ENCODE assay signal across 9 mouse cellular contexts in the genomic region with DNA sequence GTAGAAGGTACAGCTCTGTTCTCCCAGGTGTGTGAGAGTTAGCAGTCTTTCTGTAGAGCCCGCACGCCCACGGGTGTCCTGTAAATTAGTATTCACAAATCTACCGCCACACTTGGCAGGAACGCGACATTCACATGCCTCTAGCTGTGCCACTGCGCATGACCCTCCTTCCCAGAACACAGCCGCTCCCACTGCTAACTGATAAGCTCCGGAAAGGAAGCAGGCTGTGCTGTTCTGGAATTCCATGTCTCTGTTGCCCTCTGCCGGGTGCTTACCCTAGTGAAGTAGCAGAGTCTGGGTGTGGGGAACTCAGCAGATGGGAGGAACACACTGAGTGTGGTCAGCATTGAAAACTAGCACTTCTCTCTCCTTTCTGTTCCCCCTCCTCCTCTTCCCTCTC. TPM values are rescaled to one million over a fixed set of nuclear protein-coding genes. Genes with fewer than 3 reads are reported as not detected.
DNase-seq lines count a peak whose midpoint lies in the region; ATAC-seq lines count a peak whose summit lies in the region.
"Had no signal": no experiment of that assay in that cellular context is flagged by ENCODE, and none has a peak within 500 bp of the region (broad histone marks: within the 10 kb centered on the region; RNA-seq: fewer than 3 reads in every experiment).

No protein-coding gene starts in this region.

- 0 out of 2 replicates have a peak overlapping the region, but pooled peaks have one; percentile 46 for H3K9ac ChIP-seq in hindbrain, embryonic 13.5 days
- H3K9ac ChIP-seq in lung, embryonic 16.5 days (ENCODE audit: low read length) = peak overlapping the region; percentile 38

- no peaks in the 10 kb centered on the region for H3K36me3 ChIP-seq in hindbrain, embryonic 13.5 days
- H3K36me3 ChIP-seq in lung, embryonic 16.5 days (ENCODE audit: control insufficient read depth, insufficient read depth, low read length) = no peaks in the 10 kb centered on the region

- 14% methylated on average over 10 of the region's 10 CpGs for WGBS in hindbrain, embryonic 13.5 days
- WGBS in lung, embryonic 16.5 days = under 1% methylated on average over 10 of the region's 10 CpGs

- H3K27me3 ChIP-seq in hindbrain, embryonic 13.5 days = no peaks in the 10 kb centered on the region
- H3K27me3 ChIP-seq in lung, embryonic 16.5 days (ENCODE audit: control insufficient read depth, insufficient read depth, low read depth, low read length) = no peaks in the 10 kb centered on the region

- DNase-seq in adipocyte (ENCODE audit: low spot score) = peak; percentile 67
- DNase-seq in cerebellum, postnatal 36 days = peak; percentile 82 to 85
- DNase-seq in frontal cortex, postnatal 36 days (ENCODE audit: low spot score in 2 of 2) = peak; percentile 89 to 90
- DNase-seq in layer of hippocampus, postnatal 10 days (ENCODE audit: low spot score in 2 of 2) = peak; percentile 77 to 82
- peak; percentile 57 for DNase-seq in ovary, postnatal 14 days (ENCODE audit: low spot score)
- peak; percentile 82 for DNase-seq in urinary bladder, postnatal 14 days (ENCODE audit: low spot score)

- no peaks in the 10 kb centered on the region for H3K9me3 ChIP-seq in hindbrain, embryonic 13.5 days
- no peaks in the 10 kb centered on the region for H3K9me3 ChIP-seq in lung, embryonic 16.5 days (ENCODE audit: control insufficient read depth, low read length)

- H3K4me1 ChIP-seq in hindbrain, embryonic 13.5 days (replicated peaks) = peaks cover 27% of the 10 kb centered on the region
- peaks cover 31% of the 10 kb centered on the region for H3K4me1 ChIP-seq in lung, embryonic 16.5 days (replicated peaks; ENCODE audit: control insufficient read depth, insufficient read depth, low read length)

- H3K27ac ChIP-seq in hindbrain, embryonic 13.5 days = no peak overlapping the region
- H3K27ac ChIP-seq in lung, embryonic 16.5 days (ENCODE audit: low read length) = peak overlapping the region; percentile 45; the same call in 1 of the 2 replicates
- H3K27ac ChIP-seq: macrophage had no signal

- H3K4me3 ChIP-seq in hindbrain, embryonic 13.5 days = peak overlapping the region; percentile 16; the same call in 1 of the 2 replicates
- peak overlapping the region; percentile 8; the same call in 1 of the 2 replicates for H3K4me3 ChIP-seq in lung, embryonic 16.5 days (ENCODE audit: low read length)

- H3K4me2 ChIP-seq in hindbrain, embryonic 13.5 days = peak overlapping the region; percentile 48
- H3K4me2 ChIP-seq in lung, embryonic 16.5 days (ENCODE audit: low read depth, low read length) = peak overlapping the region; percentile 44

- peak; percentile 87 for ATAC-seq in hindbrain, embryonic 13.5 days (ENCODE audit: low FRiP score)
- ATAC-seq in lung, embryonic 16.5 days (ENCODE audit: low read depth) = peak; percentile 90

RNA-seq across cellular contexts. Expression of a gene that starts 2.1 kb away (rescaled TPM):
- 0.26 and 0.66 TPM in 2 replicates for polyA plus RNA-seq in hindbrain, embryonic 13.5 days (2015; fragmentation: Nextera tagmentation; extraction: Ambion mirVana)
- under 1 TPM; 0.11 TPM for total RNA-seq in layer of hippocampus, postnatal 10 days (2021)
- polyA plus RNA-seq in lung, embryonic 16.5 days (2015; fragmentation: Nextera tagmentation; extraction: Ambion mirVana) = 0.10 TPM in 1 of 2 replicates, not detected in the other
- polyA plus RNA-seq: macrophage had no signal
